Mouse (Mus musculus) E14TG2a.4 (cell line): ENCODE results near the gene Spag6.

Experiments used
- CTCF ChIP-seq: conservative IDR thresholded peaks from 2 replicates; pipeline ENCODE4 v1.5.1; 2014; ENCODE audit warnings: low read length
- NANOG ChIP-seq: IDR thresholded peaks from 2 replicates; pipeline ENCODE4 v1.6.1; 2014; ENCODE audit warnings: borderline replicate concordance, low read length, mixed read lengths

GRCm38 (mm10) chr2:18693491-18693870 is 351 bp upstream of the Spag6 start:
- no peak for TF ChIP-seq CTCF
- no peak for TF ChIP-seq NANOG
